Mouse (Mus musculus) small intestine, adult 2 months (tissue): ENCODE measurements at regions not wholly inside any gene's neighbourhood (a gene's known extent, or its start where the extent isn't known, plus 50 kb on each side); places are given as distances from the start of the nearest gene placed in this dataset.

Experiments
- CTCF ChIP-seq: fragments of 200-500 bp; IDR thresholded peaks from 2 replicates; pipeline ENCODE4 v1.5.1; 2012; ENCODE audit warnings: low read depth, mild to moderate bottlenecking, control low read depth, inconsistent platforms, low read length, moderate library complexity, mixed read lengths; ENCODE audit not compliant: insufficient replicate concordance, insufficient read length; ENCODE audit errors: extremely low read depth
- POLR2A ChIP-seq: fragments of 200-500 bp; IDR thresholded peaks from 2 replicates; pipeline ENCODE4 v1.6.1; 2012; ENCODE audit warnings: low read depth, mild to moderate bottlenecking, control low read depth, inconsistent platforms, low read length, moderate library complexity

DNA sequence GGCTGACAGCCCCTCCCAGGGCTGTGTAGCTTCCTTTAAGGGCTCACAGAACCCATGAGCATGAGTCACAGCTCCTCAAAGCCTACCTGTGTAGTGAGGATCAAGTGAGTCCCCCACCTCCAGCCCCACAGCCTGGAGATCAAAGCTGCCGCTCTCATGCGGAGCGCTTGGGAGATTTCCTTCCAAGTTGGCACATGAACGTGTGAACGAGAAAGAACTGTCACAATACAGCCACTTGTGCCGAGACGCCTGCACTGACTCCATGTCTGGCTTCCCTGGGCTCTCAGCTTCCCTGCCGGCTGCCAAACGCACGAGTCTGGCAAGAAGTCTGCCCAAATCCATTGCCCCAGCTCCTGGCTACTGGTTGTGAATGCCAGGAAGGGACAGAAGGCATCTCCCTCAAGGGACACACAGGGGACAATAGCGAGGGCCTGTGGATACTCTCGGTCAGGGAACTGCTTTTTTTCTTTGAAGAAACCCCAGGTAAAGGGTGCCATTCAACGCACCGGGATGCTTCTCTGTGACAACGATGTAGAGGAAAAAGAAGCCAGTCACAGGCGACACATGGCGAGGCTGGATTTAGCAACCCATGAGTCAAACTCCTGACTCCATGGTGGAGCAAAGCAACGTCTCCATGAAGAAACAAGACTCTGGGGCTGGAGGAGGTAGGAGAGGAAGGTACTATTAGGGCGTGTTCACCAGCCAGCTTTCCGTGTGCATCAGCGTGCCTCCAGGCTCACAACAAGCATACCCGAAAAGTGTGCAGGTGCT, 410.2 kb downstream of the Sox9 start:
- TF ChIP-seq CTCF (no peak), POLR2A (no peak)
